Mouse (Mus musculus) brain, embryonic 18.5 days (tissue): ENCODE data around the gene Cbx2.

Experiments
- DNase-seq: peaks from one replicate; pipeline ENCODE4 v3.0.0-alpha.2; 2012; ENCODE audit warnings: low read depth, low spot score

Cbx2 gene

DNA sequence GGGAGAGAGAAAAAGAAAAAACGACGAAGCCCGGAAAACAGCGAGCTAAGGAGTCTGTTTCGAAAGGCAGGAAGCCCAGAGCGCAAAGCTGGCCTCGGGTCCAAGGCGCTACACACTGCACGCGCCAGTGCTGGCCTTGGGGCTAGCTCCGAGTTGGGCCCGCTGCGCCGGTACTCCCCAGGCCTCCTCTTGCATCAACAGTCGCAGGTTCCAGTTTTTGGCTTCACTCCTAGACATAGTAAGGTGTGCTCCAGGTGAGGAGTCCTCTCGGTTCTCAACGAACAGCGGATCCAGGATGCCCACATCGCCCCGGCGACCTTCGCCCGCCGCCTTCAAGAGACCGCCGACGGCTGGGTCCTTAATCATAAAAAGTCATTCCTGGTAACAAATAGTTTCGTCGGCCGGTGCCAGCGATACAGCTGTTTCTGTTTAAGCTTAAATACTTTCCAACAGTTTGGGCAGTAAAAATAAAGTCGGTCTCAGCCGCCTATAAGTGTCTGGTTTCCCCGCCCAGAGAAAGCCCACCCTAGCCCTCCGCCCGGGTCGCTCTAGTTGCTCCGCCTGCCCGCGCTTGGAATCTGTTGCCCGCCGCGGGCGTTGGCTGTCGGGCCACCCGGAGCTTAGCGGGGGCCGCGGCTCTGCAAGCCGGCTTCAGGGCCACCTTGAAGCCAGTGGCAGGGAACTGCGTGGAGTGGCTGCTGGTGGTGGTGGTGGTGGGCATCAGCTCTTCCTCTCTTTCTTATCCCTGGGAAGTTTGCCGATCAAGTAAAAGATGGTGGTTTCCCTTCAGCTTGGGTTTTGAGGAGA, 19.9 kb downstream of the Cbx2 start:
- DNase-seq, result no peak

DNA sequence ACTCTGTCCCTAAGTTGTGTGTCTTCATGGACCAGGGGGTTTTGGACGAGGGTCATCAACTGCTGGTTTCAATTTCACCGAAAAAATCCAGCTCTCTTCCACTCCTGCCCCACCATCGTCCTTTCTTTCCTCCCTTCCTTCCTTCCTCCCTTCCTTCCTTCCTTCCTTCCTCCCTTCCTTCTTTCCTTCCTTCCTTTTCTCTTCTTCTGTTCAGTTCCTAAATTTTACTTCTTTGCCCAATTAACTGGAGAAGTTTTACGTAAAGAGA, 20.4 kb downstream of the Cbx2 start:
- DNase-seq, result no peak

DNA sequence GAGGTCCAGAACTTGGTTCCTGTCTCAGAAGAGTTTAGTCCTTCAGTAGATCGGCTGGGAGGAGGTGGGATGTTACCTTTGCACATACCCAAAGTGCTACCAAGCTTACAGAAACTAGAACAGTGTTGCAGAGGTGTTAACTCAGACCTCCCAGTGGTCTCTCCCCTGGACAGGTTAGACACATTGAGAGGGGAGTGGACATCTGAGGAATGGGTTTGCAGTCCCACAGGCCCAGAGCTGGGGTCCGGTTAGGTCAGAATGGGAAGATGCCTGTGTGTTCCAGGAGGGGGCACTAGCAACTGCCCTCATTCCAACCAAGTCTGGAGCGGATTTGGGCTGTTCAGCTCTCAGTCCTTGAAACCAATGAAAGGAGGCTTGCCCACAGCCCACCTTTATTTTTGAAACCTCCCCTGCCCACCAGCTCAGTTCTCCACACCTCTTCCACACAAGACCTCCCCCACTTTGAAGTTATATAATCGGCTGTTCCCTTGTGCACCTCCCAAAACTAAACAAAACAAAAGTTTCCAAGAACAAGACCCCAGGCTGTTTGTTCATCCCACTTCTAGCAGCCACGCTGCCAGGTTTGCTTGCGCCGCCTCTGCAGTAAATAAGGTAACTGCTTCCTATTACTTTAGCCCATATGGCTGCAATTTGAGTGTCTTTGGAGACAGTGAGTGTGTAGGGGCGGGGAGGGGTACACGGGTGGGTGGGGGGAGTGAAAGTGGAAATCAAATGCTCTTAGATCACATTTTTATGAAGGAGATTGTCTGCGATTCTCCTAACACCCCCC, 21.2 kb downstream of the Cbx2 start:
- DNase-seq, result no peak

DNA sequence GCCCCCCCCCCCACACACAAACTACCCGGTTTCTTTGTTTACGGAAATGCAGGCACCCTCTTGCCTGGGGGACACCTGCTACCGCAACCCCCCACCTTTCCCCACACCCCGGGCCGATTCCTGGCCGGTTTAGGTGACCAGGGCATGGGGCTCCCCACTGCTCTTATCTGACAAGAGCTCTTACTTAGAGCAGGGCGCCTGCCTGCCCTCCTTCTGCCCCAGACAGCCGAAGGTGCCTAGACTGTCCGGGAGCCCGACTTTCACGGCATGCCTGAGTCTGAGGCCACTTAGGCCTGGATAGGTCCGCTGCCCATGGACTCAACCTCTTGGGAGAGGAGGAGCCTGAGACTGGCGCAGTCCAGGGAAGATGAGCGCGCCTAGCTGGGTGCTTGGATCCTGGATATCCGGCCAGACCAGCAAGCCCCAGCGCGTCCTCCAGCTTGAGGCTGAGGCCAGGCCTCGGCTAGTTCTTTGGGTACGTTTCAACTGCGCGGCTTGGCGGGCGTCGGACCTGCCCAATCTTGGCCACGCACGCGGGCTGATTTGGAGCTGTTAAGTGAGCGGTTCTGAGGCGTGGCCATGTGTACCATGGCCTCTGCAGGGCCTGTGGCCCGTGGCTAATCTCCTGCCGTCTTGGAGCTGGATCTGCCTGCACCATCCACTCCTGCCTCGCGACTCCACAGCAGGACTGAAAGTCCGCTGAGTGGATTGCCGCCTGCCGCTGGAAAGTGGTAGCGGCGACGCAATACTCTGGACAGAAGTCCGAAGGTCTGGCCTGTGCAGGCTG, 22.0 kb downstream of the Cbx2 start:
- no peak for DNase-seq

DNA sequence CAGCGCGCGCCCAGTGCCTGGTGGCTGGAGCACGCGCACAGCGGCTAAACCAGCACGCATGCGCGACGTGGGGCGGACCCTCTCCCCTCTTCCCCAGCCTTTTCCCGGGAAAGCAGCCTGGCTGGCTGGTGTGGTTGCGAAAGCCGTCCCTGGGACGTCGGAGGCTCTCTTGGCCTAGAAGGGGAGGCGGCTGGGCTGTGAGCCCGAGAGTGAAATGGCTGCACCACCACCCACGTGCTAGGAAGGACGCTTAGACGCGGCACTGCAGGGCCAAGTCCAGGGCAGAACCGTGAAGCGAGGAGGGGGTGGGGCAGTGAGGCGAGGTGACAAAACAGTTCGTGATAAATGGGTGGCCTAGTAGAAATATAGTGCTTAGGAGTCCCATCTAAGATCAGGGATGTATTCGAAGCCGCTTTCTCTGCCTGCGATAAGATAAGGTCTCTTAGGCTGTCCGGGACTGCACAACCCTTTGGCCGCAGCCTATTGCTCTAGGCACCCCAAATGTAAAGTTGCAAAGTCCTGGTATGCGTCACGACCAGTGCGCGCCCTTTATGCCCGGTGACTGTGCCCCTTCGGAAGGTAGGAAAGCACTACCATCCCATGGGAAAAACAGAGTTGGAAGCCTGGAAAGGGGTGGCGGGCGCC, 24.0 kb downstream of the Cbx2 start:
- DNase-seq, result no peak

DNA sequence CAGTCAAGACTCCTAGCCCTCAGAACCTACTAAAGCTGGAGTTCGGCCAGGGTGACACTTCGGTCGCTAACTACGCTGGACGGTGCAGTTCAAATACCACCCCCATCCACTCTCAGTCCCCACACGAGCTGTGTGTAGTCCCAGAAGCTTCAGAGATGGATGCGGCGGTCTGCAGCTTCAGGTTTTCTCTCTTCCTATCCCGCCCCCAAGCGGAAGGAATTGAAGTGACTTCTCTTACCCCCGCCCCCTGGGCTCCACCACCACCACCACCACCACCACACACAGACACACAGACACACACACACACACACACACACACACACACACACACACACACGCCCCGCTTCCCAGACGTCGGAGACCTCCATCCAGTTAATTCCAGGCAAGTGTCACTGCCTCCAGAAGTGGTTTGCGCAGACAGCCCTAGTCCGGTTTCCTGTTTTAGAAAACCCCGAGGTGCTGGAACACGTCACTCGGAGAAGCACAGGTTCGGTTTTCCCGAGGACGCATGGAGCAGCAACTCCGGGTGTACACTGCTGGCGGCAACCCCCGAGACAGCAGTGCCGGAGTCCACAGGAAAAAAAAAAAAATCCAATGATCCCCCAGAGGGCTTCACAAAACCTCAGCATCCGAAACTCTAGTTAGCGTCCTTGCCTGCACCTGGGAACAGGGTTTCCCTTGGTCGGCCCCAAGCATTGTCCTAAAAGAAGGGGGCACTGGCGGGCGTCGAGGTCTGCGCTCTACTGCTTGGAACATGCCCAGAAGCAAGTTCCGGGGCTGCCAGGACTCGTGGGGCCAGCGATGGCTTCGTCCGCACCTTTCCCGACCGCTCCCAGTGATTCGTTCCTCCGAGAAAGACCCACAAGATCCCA, 24.7 kb downstream of the Cbx2 start:
- DNase-seq, result no peak

DNA sequence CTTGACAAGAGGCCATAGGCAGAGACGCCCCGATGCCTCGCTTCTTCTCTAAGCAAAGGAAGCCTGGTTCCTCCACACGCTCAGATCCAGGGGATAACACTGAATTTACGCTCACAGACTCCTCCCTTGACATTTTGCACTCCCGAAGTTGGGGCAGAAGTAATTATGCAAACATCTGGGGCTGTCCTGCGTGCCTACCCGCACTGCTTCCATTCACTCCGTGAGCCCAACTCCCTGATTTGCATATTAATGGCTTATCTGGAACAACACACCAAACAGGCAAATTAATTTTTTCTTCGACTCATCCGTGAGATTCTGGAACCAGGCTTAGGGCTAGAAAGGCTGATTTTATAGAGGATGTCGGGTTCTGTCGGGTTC, 25.4 kb downstream of the Cbx2 start:
- DNase-seq, result no peak

DNA sequence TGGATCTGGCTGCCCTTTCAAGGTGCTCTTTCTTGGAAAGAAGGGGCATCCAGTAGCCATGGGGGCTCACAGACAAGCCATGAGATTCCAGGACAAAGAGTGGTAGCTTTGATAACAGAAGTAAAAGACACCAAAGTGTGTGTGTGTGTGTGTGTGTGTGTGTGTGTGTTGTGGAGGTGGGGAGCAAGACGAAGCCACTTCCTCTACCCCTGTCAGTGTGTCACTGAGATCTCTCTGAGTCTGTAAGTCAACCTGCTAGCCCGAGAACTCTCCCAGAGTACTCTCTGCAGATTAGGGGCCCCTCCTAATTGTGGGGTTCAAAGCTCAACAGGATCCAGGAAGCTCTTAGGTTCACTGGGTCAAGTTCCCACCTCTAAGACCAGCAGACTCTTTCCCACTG, 27.6 kb downstream of the Cbx2 start:
- DNase-seq, result no peak

DNA sequence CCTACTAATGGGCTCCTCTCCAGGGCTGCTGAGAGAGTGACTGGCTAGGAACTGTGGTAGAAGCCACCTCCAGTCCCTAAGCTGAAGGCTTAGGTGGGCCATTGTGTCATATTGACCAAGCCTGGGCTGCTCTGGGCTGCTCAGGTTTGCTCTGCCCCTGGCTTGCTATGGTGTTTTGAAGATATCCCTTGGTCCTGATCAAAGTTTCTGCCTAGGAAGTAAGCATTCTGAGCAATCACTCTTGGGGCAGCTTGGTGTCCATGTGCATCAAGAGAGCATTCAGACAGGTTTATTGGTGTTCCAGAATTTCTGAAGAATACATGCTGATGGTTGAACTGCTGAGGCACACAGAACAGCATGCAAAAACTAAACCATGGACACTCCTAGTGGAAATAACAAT, 28.7 kb downstream of the Cbx2 start:
- no peak for DNase-seq

DNA sequence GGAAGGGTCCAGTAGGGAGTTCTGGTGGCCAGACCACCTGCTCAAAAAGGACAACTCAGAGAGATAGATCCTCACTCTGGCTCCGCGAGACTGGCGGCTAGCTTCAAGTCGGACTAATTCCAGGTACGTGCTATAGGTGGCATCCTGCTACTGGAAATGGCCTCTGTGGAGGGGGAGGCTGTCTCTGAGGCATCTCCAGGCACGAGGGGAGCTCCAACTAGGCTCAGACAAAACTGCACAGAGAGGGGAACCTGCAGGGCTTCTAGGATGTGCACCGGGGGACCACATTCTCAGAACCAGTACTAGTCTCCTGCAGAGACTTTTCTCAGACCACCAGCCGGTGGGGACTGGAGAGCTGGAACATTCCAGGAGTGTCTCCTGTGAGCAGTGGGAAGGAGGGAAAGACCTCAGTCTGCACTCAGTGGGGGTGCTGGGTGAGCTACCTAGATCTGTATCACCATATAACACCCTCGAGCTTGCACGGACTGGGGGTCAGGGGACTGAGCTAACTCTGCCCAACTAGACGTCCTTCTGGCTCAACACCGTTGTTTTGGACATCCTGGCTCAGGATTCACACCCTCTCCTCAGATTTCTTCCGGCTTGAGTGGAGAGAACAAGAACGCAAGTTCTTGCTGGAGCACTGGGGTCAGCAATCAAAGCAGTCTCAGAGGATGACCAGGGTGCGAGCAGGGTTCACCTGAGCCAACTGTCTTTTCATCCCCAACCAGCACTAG, 29.3 kb downstream of the Cbx2 start:
- DNase-seq, result no peak

DNA sequence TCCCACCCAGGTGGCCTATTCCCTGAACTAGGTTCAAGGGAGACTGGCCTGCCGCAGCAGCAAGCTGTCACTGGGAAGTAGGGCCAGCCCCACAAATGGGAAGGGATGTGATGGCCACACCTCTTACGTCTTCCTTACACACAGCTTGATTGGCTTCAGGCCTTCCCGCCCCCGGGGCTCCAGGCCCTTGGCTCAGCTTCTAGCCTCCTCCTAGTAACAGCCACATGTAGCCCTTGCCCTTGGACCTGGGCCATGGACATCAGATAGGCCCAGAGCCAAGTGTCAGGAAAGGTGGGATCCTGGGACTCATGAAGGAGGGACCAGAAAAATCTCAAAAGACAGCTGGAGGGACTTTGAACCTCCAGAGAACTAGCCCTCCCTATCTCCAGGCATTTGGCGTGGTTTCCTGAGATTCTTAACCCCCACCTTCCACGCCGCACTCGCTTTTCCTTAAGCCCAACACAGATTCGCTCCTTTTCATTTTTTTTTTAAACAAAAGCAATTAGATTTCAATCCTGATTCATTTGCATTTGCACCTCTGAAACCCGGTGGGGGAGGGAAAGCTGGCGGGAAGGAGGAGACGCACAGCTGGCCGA, 30.0 kb downstream of the Cbx2 start:
- DNase-seq, result no peak

DNA sequence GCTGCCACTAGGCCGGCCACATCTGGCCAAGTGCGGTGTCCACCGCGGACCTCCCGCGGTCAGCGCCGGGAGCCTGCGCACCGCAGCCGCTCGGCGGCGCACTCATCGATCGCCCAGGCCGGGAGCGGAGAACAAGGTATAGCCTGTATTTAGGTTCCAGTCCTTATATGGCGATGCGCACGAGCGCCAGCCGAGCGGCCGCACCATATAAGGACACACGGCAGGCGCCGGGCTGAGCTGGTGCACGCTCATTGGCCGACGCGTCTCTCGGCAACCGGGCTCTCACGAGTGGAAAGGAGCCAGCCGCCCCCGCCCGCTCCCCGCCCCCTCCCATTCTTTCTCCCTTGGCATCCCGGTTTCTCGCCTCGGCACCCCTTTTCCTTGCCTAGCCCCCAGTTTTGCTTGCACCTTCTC, 30.5 kb downstream of the Cbx2 start:
- peak; percentile 92 for DNase-seq

DNA sequence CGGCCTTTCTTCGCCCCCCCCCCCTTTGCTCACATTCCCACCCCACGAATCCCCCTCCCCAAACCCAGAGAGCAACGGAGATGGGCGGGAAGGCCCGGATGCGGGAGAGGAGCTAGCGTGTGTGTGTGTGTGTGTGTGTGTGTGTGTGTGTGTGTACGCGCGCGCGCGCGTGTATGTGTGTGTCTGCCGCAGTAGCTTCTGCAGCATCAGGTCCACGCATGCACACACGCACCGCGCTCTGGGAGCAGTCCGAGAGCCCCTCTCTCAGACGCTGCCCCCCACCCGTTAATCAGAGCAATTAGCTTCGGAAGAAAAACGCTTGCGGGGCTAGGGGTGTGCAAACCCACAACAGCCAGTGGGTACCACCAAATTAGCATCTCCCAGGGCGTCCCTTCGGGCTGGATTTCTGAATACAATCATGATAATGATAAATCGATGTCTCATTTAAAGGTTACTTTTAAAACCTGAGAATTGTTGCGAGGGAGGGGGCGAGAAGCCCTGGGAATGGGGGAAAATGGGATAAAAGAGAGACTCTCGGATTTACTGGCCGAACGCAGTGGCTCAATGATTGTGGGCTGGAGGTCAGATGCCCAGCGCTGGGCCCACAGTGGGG, 31.1 kb downstream of the Cbx2 start:
- DNase-seq, result peak; percentile 79

DNA sequence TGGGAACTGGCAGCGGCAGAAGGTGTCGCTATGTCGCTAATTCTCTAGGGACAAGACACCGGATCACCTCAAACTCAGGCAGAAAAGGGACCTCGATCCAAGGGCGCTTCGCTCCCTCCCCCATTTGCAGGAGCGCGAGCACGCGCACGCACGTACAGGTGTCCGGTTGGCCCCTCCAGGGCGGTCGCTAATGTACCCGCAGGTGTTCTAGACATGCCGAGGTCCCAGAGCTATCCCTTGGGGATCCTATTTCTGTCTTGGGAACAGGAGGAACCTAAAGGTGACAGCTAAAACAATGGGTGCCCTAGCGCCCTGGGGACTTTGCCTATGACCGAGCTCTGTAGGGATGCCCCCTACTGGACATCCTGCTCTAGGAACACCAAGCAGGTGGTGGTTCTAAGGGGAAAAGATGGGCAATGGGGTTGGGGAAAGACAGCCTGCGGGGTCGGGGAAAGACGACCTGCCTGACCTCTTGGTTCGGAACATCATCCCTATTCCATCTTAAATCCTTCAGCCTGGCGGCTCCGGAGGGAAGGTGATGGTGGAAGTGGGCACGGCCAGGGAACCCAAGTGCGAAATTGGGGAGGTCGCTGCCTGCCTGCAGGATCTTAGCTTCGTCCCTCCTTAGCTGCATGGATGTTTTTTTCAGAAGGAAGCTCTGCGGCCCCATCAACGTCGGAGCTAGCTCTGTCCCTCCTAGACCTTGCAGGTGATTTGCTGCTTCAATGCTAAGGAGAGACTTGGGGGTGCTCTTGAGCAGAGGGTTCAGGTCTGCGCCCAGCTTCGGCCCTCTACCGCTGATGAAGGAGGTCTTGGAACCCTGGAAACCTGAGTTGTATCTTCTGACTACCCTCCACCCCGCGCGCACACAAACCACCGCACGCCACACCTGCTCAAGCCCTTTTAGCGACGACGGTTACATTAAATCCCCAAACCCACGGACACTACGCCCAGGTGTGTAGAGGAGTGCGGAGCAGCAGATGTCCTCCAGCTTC, 31.9 kb downstream of the Cbx2 start:
- no peak for DNase-seq

DNA sequence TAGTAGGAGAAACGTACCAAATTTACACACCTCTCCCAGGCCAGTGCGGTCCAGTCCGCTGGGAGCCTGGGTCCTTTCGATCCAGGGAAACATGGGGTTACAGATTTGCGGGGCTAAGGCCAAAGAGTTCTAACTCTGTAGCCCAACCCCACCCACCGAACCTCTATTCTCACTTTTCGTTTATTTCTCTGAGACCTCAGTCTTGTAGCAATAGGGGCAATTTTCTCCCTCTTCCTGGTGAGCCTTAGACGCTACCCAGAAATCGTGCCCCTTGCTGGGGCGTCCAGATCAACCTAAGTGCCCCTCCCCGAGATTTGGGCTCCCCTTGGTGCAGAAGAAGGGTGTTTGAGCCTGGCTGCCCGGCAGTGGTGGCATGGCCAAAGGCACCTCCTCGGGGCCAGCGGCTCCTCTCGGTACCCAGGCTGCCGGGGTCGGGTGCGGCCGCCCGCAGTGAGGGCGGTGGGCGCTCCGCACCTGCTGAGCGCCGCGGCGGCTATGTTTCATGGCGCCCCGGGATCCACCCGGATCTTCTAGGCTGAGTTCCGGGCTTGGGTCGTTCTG, 32.9 kb downstream of the Cbx2 start:
- DNase-seq, result no peak

DNA sequence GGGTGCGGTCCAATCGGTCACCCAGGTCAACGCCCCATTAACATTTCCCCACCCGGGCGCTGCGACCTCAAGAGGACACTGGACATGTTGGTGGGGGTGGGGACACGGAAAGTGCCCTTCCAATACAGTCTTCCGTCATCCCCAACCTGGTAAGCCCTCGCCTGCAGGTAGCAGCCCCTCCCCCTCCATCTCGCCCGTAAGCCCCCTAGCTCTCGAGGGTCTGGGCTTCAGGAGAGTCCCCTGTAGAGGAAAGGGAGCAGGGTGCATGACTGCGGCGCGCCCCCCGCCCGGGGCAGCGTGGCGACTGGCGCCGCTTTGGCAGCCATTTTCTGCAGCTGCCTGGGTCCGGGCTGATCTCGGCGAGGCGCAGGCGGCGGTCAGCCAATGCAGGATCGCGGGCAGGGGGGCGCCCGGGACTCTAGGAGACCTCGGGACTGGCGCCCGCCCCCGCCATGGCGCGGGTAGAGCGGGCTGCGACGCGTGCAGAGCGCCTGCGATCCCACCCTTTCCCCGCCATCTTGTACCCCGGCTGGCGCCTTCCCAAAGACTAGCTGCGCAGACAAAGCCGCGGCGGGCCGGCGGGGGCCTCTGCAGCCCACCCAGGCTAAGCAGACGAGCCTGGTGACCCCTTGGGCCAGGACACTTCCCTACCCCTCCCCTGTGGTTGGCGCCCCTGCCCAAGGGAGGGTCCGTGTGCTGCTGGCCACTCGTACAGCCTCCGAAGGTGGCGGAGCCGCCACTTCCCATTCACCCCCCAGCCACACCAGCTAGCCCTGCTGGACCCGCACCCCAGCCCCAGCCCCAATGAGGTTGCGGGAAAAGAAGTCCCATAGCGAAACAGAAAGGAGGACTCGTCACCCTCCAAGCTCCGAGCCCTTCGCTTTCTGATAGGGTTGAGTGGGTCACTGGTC, 33.8 kb downstream of the Cbx2 start:
- DNase-seq, result no peak

DNA sequence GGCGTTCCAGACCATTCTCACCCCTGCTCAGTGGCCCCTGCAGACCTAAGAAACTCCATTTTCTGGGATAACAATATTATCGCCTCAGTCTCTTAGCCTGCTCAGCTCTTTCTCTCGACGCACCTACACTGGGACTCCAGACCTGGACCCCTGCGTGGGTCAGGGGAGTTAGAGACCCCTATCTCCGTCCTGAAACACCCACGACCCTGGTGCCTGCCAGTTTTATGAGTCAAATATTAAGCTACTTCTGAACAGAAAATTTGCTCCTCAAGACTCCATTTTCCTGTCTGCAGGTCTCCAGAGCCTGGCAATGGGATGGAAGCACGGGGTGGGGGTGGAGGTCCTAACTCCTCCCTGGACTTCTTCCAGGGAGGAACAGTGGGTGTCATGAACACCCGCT, 34.5 kb downstream of the Cbx2 start:
- DNase-seq, result no peak
